13 mouse cellular contexts compared by ENCODE assay signal in genomic region chr8:120317118-120317824, GRCm38 (mm10).
DNase-seq lines count a peak whose midpoint lies in the region; ATAC-seq and TF ChIP-seq lines count a peak whose summit lies in the region.
"Had no signal": no experiment of that assay in that cellular context is flagged by ENCODE, and none has a peak within 500 bp of the region (broad histone marks: within the 10 kb centered on the region; RNA-seq: fewer than 3 reads in every experiment).

No protein-coding gene starts in this region.

- no peak for TF ChIP-seq CTCF in layer of hippocampus, adult 2 months (conservative IDR thresholded peaks at IDR 0.05)

- WGBS in kidney, embryonic 15.5 days: 85% methylated on average over 21 of the region's 21 CpGs
- WGBS in heart, embryonic 12.5 days: 88% methylated on average over 21 of the region's 21 CpGs

- no peak for ATAC-seq in kidney, embryonic 15.5 days (replicated peaks; ENCODE audit: low FRiP score)
- no peak for ATAC-seq in heart, embryonic 12.5 days (ENCODE audit: insufficient number of reproducible peaks, low FRiP score)

- H3K27ac ChIP-seq in layer of hippocampus, adult 2 months: peak overlapping the region; percentile 70
- H3K27ac ChIP-seq in kidney, embryonic 15.5 days: no peak overlapping the region
- no peak overlapping the region for H3K27ac ChIP-seq in heart, embryonic 12.5 days (ENCODE audit: poor library complexity, severe bottlenecking)
- H3K27ac ChIP-seq: kidney, postnatal 0 days; stomach, embryonic 15.5 days had no signal

- no peaks in the 10 kb centered on the region for H3K27me3 ChIP-seq in kidney, embryonic 15.5 days
- H3K27me3 ChIP-seq in heart, embryonic 12.5 days (replicated peaks): no peaks in the 10 kb centered on the region; the same call in 1 of the 2 replicates
- H3K27me3 ChIP-seq: stomach, embryonic 15.5 days had no signal

- no peaks in the 10 kb centered on the region for H3K9me3 ChIP-seq in kidney, embryonic 15.5 days (replicated peaks)
- no peaks in the 10 kb centered on the region for H3K9me3 ChIP-seq in heart, embryonic 12.5 days (replicated peaks)
- H3K9me3 ChIP-seq: stomach, embryonic 15.5 days had no signal

- H3K4me1 ChIP-seq in kidney, embryonic 15.5 days: peaks cover 34% of the 10 kb centered on the region
- peaks cover 19% of the 10 kb centered on the region for H3K4me1 ChIP-seq in heart, embryonic 12.5 days (replicated peaks)

- H3K4me3 ChIP-seq in layer of hippocampus, adult 2 months: no peak overlapping the region
- H3K4me3 ChIP-seq in kidney, embryonic 15.5 days (replicated peaks): no peak overlapping the region
- H3K4me3 ChIP-seq in heart, embryonic 12.5 days: no peak overlapping the region
- H3K4me3 ChIP-seq: stomach, embryonic 15.5 days had no signal

- H3K36me3 ChIP-seq in kidney, embryonic 15.5 days: no peaks in the 10 kb centered on the region
- no peaks in the 10 kb centered on the region for H3K36me3 ChIP-seq in heart, embryonic 12.5 days
- H3K36me3 ChIP-seq: stomach, embryonic 15.5 days had no signal

- H3K4me2 ChIP-seq in kidney, embryonic 15.5 days: no peak overlapping the region
- H3K4me2 ChIP-seq in heart, embryonic 12.5 days: no peak overlapping the region
- H3K4me2 ChIP-seq: lung, embryonic 14.5 days; stomach, embryonic 15.5 days had no signal

- no peak for DNase-seq in layer of hippocampus, adult 2 months (ENCODE audit: low spot score in 2 of 2)
- DNase-seq in layer of hippocampus, adult 9-10 months (ENCODE audit: low spot score): no peak
- DNase-seq in 3T3-L1 (ENCODE audit: low read depth, low spot score) (peak; percentile 90), NIH3T3 (ENCODE audit: low read depth) (peak; percentile 57)
- DNase-seq in forelimb bud, embryonic 11.5 days (ENCODE audit: low read depth, low spot score): peak; percentile 46
- DNase-seq: adrenal gland, postnatal 10 days; liver; lung, embryonic 14.5 days; thymus, postnatal 36 days had no signal

- H3K9ac ChIP-seq in kidney, embryonic 15.5 days: no peak overlapping the region
- no peak overlapping the region for H3K9ac ChIP-seq in heart, embryonic 12.5 days
- H3K9ac ChIP-seq: lung, embryonic 14.5 days; stomach, embryonic 15.5 days had no signal

Comparison
In these comparisons a context has a peak if more than half of its experiments do, and no peak if none do; other contexts are left out.
1. DNase-seq: peak in 3T3-L1 (single experiment), NIH3T3 (single experiment) and forelimb bud, embryonic 11.5 days (single experiment); none in layer of hippocampus, adult 2 months (0 of 2) and layer of hippocampus, adult 9-10 months (single experiment).